ENCODE assay signal across 8 mouse cellular contexts in the genomic region with DNA sequence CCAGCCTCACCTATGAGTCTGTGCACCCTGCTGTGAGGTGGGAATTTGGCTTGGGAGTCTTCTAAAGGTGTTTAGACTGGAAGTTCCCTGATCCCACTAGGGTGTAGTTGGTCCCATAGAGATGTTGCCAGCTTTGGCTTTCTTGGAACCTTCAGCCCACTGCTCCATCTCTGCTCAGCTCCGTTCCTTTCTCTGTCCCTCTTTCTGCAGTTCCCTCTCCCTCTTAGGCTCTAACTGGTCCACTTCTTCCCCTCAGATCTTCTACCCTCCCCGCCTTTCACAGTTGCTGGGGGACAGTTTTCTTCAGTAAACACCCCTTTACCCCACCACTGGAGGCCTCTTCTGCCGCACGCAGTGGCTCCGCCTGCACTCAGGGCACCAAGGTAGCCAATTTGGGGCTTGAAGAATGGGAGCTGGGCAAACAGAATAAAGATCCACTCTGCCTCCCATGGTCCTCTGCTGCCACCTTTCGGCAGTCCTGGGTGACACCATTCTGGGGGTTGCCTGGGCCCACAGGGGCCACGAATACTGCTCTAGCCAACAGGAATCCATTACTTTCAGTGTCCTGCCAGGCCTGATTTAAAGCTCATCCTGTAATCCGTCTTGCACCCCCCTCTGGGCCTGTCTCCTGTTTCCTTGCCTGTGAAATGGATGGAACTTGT.
DNase-seq lines count a peak whose midpoint lies in the region; TF ChIP-seq lines count a peak whose summit lies in the region.

No protein-coding gene starts in this region.

- no peak overlapping the region for H3K4me3 ChIP-seq in bone marrow macrophage, adult 2 months (ENCODE audit: insufficient read depth, low read length)
- H3K4me3 ChIP-seq in forebrain, embryonic 10.5 days = no peak overlapping the region

- no peaks in the 10 kb centered on the region for H3K4me1 ChIP-seq in bone marrow macrophage, adult 2 months (ENCODE audit: control insufficient read depth, insufficient read depth, low read length)
- peaks cover 33% of the 10 kb centered on the region for H3K4me1 ChIP-seq in forebrain, embryonic 10.5 days

- WGBS in forebrain, embryonic 10.5 days = 23% methylated on average over 8 of the region's 8 CpGs

- no peak for TF ChIP-seq POLR2A in bone marrow macrophage, adult 2 months (IDR thresholded peaks at IDR 0.05; ENCODE audit: borderline replicate concordance, low read depth, low read length)

- peak; percentile 51 for DNase-seq in ES-CJ7 (ENCODE audit: low read depth, low spot score)
- peak; percentile 73 for DNase-seq in forebrain, embryonic 10.5 days (ENCODE audit: extremely low spot score, low spot score)
- DNase-seq in heart, postnatal 4 days = peak; percentile 80
- DNase-seq in layer of hippocampus, adult 9-11 months = peak; percentile 8
- peak; percentile 43 for DNase-seq in lung, postnatal 25 days (ENCODE audit: low spot score)
- DNase-seq in right cerebral cortex, adult 2 months (ENCODE audit: low spot score in 2 of 2) = peak; percentile 25 to 69
- DNase-seq in urinary bladder, postnatal 10 days (ENCODE audit: low spot score) = peak; percentile 10

- peak; percentile 30; the same call in 1 of the 2 replicates for TF ChIP-seq CTCF in bone marrow macrophage, adult 2 months (IDR thresholded peaks at IDR 0.05; ENCODE audit: low read depth, low read length)

- H3K36me3 ChIP-seq in forebrain, embryonic 10.5 days (replicated peaks) = no peaks in the 10 kb centered on the region

- H3K27me3 ChIP-seq in forebrain, embryonic 10.5 days (ENCODE audit: poor library complexity, severe bottlenecking) = peaks cover 100% of the 10 kb centered on the region

- H3K9me3 ChIP-seq in forebrain, embryonic 10.5 days = no peaks in the 10 kb centered on the region

- H3K27ac ChIP-seq in bone marrow macrophage, adult 2 months (ENCODE audit: insufficient read depth, low read depth, low read length) = no peak overlapping the region
- H3K27ac ChIP-seq in forebrain, embryonic 10.5 days = peak overlapping the region; percentile 56; the same call in 1 of the 2 replicates

Comparison
In these comparisons a context has a peak if more than half of its experiments do, and no peak if none do; other contexts are left out.
1. DNase-seq: peak in every context shown above with its lines; median percentile 80 in heart, postnatal 4 days; 73 in forebrain, embryonic 10.5 days; 51 in ES-CJ7; 47 in right cerebral cortex, adult 2 months; 43 in lung, postnatal 25 days; 10 in urinary bladder, postnatal 10 days; 8 in layer of hippocampus, adult 9-11 months.